In genomic region chr11:42181426-42181825, GRCm38 (mm10) we compare ENCODE assay signal across 8 mouse cellular contexts. TPM values are rescaled to one million over a fixed set of nuclear protein-coding genes. Genes with fewer than 3 reads are reported as not detected.
DNase-seq lines count a peak whose midpoint lies in the region; ATAC-seq and TF ChIP-seq lines count a peak whose summit lies in the region.

No protein-coding gene starts in this region.

- DNase-seq in gastrocnemius, adult 2 months: no peak
- no peak for DNase-seq in gastrocnemius, postnatal 4 days (ENCODE audit: low spot score in 2 of 2)
- DNase-seq in right cerebral cortex, postnatal 4 days: peak; percentile 11
- no peak for DNase-seq in right cerebral cortex, postnatal 36 days (ENCODE audit: low spot score in 2 of 2)
- DNase-seq in stomach, postnatal 0 days (ENCODE audit: low spot score): no peak
- no peak for DNase-seq in thymus, postnatal 14 days
- DNase-seq in lung, postnatal 14 days: no peak

- peaks cover 11% of the 10 kb centered on the region; the same call in 1 of the 2 replicates for H3K4me1 ChIP-seq in limb, embryonic 12.5 days (replicated peaks)
- no peaks in the 10 kb centered on the region for H3K4me1 ChIP-seq in stomach, postnatal 0 days (replicated peaks; ENCODE audit: control insufficient read depth, insufficient read depth)

- TF ChIP-seq EP300 in stomach, postnatal 0 days (optimal IDR thresholded peaks at IDR 0.05): no peak

- 26% methylated on average over 5 of the region's 5 CpGs for WGBS in limb, embryonic 12.5 days
- WGBS in stomach, postnatal 0 days: 17% methylated on average over 5 of the region's 5 CpGs

- peak overlapping the region; percentile 83 for H3K4me2 ChIP-seq in limb, embryonic 12.5 days
- peak overlapping the region; percentile 67 for H3K4me2 ChIP-seq in stomach, postnatal 0 days (replicated peaks; ENCODE audit: low read depth)

- H3K27ac ChIP-seq in gastrocnemius, adult 2 months: no peak overlapping the region
- H3K27ac ChIP-seq in limb, embryonic 12.5 days: no peak overlapping the region
- H3K27ac ChIP-seq in stomach, postnatal 0 days (replicated peaks): no peak overlapping the region

- no peak for ATAC-seq in limb, embryonic 12.5 days (ENCODE audit: insufficient number of reproducible peaks, insufficient read depth, low FRiP score, low TSS enrichment, low read depth)
- ATAC-seq in stomach, postnatal 0 days (ENCODE audit: low FRiP score, low TSS enrichment): no peak

- no peak for TF ChIP-seq CTCF in gastrocnemius, adult 2 months (IDR thresholded peaks at IDR 0.05)
- TF ChIP-seq CTCF in stomach, postnatal 0 days (IDR thresholded peaks at IDR 0.05; ENCODE audit: low read depth): no peak

- intact Hi-C loops in gastrocnemius, adult 2 months (cut with DNase I): no loop called here

- peak overlapping the region; percentile 62 for H3K4me3 ChIP-seq in gastrocnemius, adult 2 months
- H3K4me3 ChIP-seq in limb, embryonic 12.5 days (replicated peaks): peak overlapping the region; percentile 52
- peak overlapping the region; percentile 51 for H3K4me3 ChIP-seq in stomach, postnatal 0 days (ENCODE audit: low read depth, low read length)

- no peaks in the 10 kb centered on the region for H3K9me3 ChIP-seq in limb, embryonic 12.5 days
- H3K9me3 ChIP-seq in stomach, postnatal 0 days (ENCODE audit: control insufficient read depth, low read length): no peaks in the 10 kb centered on the region

- peaks cover 28% of the 10 kb centered on the region for H3K27me3 ChIP-seq in limb, embryonic 12.5 days
- no peaks in the 10 kb centered on the region for H3K27me3 ChIP-seq in stomach, postnatal 0 days (ENCODE audit: control insufficient read depth, insufficient read depth, low read length)

- no peak overlapping the region for H3K9ac ChIP-seq in limb, embryonic 12.5 days (replicated peaks)
- no peak overlapping the region for H3K9ac ChIP-seq in stomach, postnatal 0 days (ENCODE audit: low read length)

- no peaks in the 10 kb centered on the region for H3K36me3 ChIP-seq in limb, embryonic 12.5 days
- H3K36me3 ChIP-seq in stomach, postnatal 0 days (ENCODE audit: control insufficient read depth, insufficient read depth, low read length): no peaks in the 10 kb centered on the region

RNA-seq across cellular contexts. Expression of gene Gabra1, which starts 1.3 kb away (rescaled TPM):
- total RNA-seq in gastrocnemius, adult 2 months (2021): 1 to 10 TPM in 1 of 2 experiments, under 1 TPM in 1; 0.31 to 1.6 TPM
- 1 to 10 TPM in 1 of 2 experiments, under 1 TPM in 1; 0.76 to 1.9 TPM for total RNA-seq in gastrocnemius, postnatal 4 days (2021)
- polyA plus RNA-seq in limb, embryonic 12.5 days (2016; fragmentation: Nextera tagmentation; extraction: Ambion mirVana): 0.55 and 0.64 TPM in 2 replicates
- polyA plus RNA-seq in stomach, postnatal 0 days (2015; fragmentation: Nextera tagmentation; extraction: Ambion mirVana): 0.91 and 1.5 TPM in 2 replicates
